Mouse (Mus musculus) large intestine, adult 2 months (tissue): ENCODE data around the gene Nkain2. TPM values are rescaled to one million over a fixed set of nuclear protein-coding genes. Genes with fewer than 3 reads are reported as not detected.

ENCODE experiments used
- DNase-seq: peaks from one replicate; pipeline ENCODE4 v3.0.0-alpha.2; 2012; ENCODE audit warnings: low read depth, low spot score
- WGBS: fragments of 180-500 bp; shearing (Covaris S2); methylation state at CpG from one replicate; pipeline ENCODE4 v1.1.7; 2018; 5-methylcytosine and 5-hydroxymethylcytosine counted together
- polyA plus RNA-seq: library from polyadenylated mRNA; depleted of rRNA; stranded (reverse); fragments of >200 nt; gene quantifications from 2 replicates; pipeline ENCODE4 v1.2.3, GENCODE M21; 2012; rRNA removed

Nkain2 gene
- polyA plus RNA-seq, 1 experiment: 0.11 TPM

DNA sequence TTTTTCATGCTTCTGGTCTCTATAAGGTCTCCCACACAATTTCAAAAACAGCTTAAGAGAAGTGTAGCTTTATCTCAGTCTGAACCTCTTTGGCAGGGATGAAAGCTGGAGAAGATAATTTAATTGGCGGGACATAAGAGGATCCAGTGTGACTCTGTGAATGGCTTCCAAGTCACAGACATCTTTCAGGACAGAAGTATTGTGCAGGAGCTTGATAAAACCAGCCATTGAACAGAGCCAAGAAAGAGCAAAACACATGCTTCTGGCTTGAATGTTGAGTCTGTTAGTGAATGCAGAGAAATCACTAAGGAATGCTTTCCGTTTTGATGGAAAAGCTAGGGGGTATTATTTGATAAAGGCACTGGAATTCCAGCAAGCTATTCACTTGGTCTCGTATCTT is 1077.7 kb downstream of the Nkain2 start:
- DNase-seq: no peak
- WGBS: 71% methylated on average over 3 of the region's 3 CpGs

DNA sequence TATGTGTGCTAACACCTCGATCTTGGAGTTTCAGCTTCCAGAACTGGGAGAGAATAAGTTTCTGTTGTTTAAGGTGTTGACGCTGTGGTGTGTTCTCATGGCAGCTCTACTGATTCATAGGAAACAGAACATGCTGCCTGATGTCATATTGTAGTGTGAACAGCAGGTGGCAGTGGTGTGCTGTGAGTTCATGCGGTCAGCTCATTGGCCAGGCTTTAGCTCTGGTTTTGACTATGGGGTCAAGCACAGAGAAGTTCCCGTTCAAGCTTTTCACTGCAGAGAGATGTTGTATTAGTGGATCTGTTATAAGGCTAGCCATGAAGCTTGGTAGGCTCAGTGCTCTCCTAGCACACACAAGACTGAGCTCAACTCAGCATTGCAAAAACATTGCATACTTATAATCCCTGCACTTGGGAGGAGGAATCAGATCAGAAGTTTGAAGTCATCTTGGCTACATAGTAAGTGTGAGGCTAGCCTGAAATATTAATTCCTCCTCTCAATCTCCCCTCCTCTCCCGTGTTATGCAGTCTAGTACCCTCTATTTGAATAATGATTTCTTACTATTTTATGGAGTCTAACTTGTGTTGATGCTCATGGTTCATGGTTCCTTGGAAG is 1147.7 kb downstream of the Nkain2 start:
- peak; percentile 8 for DNase-seq
- WGBS: 14% methylated on average over 5 of the region's 5 CpGs

DNA sequence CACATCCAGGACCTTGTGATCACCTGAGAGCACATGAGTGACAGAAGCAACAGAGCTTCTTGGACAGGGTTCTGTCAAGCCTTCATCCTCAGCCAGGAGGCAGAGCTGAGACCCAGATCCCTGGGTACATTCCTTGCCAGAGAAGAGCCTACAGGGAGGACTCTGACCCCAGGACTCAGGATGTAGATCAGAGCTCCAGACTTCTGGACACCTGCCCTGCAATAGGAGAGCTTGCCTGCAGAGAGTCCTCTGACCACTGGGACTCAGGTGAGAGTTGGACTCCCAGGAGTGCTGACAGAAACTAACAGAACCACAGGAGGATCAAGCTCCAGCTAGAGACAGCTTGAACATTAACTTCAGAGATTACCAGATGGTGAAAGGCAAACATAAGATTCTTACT is 1162.2 kb downstream of the Nkain2 start:
- DNase-seq: no peak

DNA sequence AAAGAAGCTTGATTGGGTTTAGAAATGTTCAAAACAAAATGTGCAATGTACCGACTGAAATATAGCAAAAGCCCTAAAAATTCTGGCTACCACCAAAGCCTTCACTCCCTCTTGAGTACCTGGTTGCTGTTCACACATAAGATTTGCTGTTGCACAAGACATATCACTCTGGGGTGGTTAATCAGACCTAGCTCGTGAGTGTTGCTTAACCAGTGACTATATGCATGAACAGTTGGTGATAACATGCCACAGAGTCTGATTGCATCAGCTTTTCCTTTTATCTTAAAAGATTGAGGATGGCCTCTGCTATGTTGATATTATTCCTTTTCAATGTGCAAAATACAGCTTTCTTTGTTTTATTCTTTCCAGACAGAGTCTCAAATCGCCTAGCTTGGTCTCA is 1243.0 kb downstream of the Nkain2 start:
- no peak for DNase-seq
- WGBS: 66% methylated on average over 3 of the region's 3 CpGs

DNA sequence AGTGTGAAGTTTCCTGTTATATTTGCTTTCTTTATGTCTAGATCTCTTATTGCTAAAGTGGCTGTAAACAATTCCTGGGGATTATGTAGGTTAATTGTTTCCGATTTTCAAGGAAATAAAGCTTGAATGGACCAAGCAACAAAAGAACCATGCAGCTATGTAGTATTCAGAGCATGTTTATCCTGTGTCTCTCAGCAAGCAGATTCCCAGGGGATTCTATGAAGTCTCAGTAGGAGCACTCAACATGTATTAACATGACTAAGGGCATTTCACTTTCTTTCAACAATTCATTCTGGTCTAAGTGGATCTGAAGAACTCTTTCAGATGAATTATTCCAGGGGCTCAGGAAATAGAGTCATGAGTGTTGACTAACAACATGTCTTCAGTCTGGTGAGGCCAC is 1244.2 kb downstream of the Nkain2 start:
- WGBS: 55% methylated on average over 1 of the region's 1 CpGs
- no peak for DNase-seq

Other genes with a start within 250 kb of the Nkain2 start
- gene Trdn, start 190.1 kb upstream of the Nkain2 start, polyA plus RNA-seq: not detected in 2 replicates